Mouse (Mus musculus): ENCODE measurements around the gene Ap3b1. TPM values are rescaled to one million over a fixed set of nuclear protein-coding genes. Genes with fewer than 3 reads are reported as not detected.
A peak's percentile ranks its signal among the peaks of the same experiment; 100 is the strongest.

Ap3b1 gene
- polyA plus RNA-seq, 1 experiment from 2014 or later, result 35.1 TPM

DNA sequence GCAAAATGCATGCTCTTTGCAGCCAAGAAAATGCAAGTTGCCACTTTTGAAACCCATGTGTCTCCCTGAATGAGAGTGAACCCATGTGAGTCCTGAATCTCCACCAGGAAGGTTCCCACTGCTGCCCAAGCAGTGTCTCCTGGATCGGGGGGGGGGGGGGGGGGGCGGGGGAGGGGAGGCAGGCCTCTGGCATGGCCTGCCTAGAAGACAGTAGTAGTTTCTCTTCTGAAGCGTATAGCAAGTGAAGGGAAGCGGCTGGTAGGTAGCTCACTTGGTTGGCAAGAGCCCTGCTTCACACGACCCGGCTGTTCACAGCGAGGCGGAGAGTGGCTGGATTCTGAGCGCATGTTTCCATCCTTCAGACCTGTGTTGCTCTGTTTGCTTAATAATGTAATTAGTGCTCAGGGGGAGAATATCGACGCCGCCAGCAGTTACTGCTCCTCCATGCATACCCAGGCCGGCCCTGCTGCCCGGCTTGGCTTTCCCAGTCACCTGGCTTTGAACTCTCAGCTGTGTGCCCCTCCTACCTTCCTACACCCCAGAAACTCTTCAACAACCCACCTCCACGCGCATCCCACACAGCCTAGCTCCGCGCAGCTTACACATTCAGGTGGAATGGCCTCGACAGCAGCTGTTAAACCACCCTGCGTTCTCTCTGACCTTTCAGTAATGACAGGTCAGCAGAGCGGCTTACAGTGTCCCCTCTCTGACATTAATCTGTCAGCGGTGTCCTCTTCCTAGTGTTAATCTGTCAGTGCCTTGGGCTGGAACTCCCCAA lies 217.8 kb downstream of the Ap3b1 start:
- Histone ChIP-seq H3K27me3 (ENCODE audit: control insufficient read depth, insufficient read depth, low read length) (peaks cover 17% of the 10 kb centered on the region), H3K27ac (ENCODE audit: low read depth, low read length) (no peak overlapping the region), H3K4me3 (ENCODE audit: low read depth, low read length) (no peak overlapping the region), H3K36me3 (ENCODE audit: control insufficient read depth, insufficient read depth, low read length) (no peaks in the 10 kb centered on the region), H3K4me2 (no peak overlapping the region), H3K9me3 (replicated peaks; ENCODE audit: control insufficient read depth, low read length) (no peaks in the 10 kb centered on the region), H3K4me1 (ENCODE audit: control insufficient read depth, insufficient read depth, low read length) (peaks cover 6% of the 10 kb centered on the region; the same call in 1 of the 2 replicates), H3K9ac (ENCODE audit: low read depth, low read length) (no peak overlapping the region)
- 28% methylated on average over 20 of the region's 22 CpGs for WGBS (ENCODE audit: insufficient replicate concordance)
- no peak for ATAC-seq (replicated peaks; ENCODE audit: insufficient number of reproducible peaks, low FRiP score, low TSS enrichment)

DNA sequence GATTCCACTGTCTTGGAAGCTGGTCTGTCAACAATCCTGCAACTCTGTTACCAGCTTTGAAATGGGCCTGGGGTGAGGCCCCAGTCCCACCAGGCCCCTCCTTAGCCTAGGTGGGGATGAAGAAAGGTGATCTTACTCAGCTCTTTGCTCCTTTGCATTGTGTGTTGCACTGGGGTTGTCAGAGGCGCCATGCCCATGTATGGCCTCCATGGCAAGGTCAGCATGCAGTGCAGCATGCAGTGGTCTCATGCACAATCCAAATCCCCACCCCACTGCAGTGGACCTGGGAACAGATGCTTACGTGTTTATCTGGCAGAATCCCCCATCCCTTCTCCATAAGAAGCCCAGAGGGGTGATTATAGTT lies 218.4 kb downstream of the Ap3b1 start:
- 70% methylated on average over 2 of the region's 2 CpGs for WGBS (ENCODE audit: insufficient replicate concordance)
- ATAC-seq (replicated peaks; ENCODE audit: insufficient number of reproducible peaks, low FRiP score, low TSS enrichment), result no peak
- no peaks in the 10 kb centered on the region for H3K36me3 ChIP-seq (ENCODE audit: control insufficient read depth, insufficient read depth, low read length)

DNA sequence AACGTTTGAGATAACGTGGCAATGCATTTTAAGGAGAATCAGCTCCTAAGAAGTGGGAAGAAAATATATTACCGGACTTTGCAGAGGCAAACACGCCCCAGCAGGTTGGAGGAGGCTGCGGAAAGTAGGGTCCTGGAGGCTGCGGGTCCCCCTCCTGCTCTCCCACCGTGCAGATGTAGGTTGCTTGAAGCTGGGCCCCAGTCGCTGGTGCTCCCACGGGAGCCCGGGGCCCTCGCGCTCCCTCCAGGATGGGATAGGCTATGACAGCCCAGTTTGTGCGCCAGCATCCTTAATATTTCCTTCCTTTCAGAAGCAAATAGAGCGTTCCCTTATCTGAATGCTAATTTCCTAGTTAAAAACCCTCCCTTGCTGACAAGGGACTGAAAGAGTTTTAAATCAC lies 236.5 kb downstream of the Ap3b1 start:
- ATAC-seq (replicated peaks; ENCODE audit: insufficient number of reproducible peaks, low FRiP score, low TSS enrichment), result no peak
- H3K27ac ChIP-seq (ENCODE audit: low read depth, low read length), result no peak overlapping the region
- no peaks in the 10 kb centered on the region for H3K36me3 ChIP-seq (ENCODE audit: control insufficient read depth, insufficient read depth, low read length)
- no peak overlapping the region for H3K9ac ChIP-seq (ENCODE audit: low read depth, low read length)
- H3K4me1 ChIP-seq (ENCODE audit: control insufficient read depth, insufficient read depth, low read length), result peaks cover 9% of the 10 kb centered on the region; the same call in 1 of the 2 replicates
- WGBS (ENCODE audit: insufficient replicate concordance), result 6% methylated on average over 14 of the region's 14 CpGs
- peaks cover 49% of the 10 kb centered on the region for H3K27me3 ChIP-seq (ENCODE audit: control insufficient read depth, insufficient read depth, low read length)
- H3K9me3 ChIP-seq (replicated peaks; ENCODE audit: control insufficient read depth, low read length), result no peaks in the 10 kb centered on the region
- H3K4me2 ChIP-seq, result no peak overlapping the region; the same call in 1 of the 2 replicates
- no peak overlapping the region for H3K4me3 ChIP-seq (ENCODE audit: low read depth, low read length)

More for the DNA sequence above, 218.4 kb downstream of the Ap3b1 start:
- H3K4me1 ChIP-seq (ENCODE audit: control insufficient read depth, insufficient read depth, low read length), result peaks cover 6% of the 10 kb centered on the region; the same call in 1 of the 2 replicates
- H3K4me3 ChIP-seq (ENCODE audit: low read depth, low read length), result no peak overlapping the region
- H3K9ac ChIP-seq (ENCODE audit: low read depth, low read length), result no peak overlapping the region
- H3K9me3 ChIP-seq (replicated peaks; ENCODE audit: control insufficient read depth, low read length), result no peaks in the 10 kb centered on the region
- H3K27ac ChIP-seq (ENCODE audit: low read depth, low read length), result no peak overlapping the region
- H3K4me2 ChIP-seq, result no peak overlapping the region
- H3K27me3 ChIP-seq (ENCODE audit: control insufficient read depth, insufficient read depth, low read length), result peaks cover 17% of the 10 kb centered on the region

DNA sequence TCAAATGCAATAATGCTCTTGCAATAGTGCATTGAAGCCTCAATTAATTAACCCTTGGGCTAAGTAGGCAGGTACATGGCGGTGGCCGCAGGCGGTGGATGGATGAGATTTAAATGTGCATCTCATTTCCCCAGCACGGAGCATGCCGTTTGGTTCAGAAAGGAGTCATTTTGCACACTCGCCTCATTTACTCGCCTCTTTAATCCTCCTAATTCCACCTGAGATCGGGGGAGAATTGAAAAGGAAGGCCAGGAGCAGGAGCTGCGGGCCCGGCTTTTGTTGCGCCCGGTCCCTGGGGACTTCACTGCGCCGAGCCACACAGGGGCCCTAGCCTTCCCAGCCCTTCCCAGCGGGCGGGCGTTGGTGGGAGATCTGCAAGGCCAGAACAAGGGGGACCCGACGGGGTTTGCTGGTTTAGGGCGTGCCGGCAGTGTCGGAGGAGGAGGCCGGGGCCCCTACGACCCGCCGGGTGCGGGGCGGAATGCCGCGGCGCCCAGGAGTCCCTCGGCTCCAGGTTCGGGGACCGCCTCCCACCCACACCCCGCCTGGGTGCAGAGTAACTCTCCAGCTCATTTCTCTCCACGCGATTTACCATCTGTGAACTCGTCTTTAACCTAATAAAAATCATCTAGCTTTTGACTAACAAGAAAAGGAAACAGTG lies 237.1 kb downstream of the Ap3b1 start:
- H3K4me3 ChIP-seq (ENCODE audit: low read depth, low read length), result peak overlapping the region; percentile 45
- no peak for ATAC-seq (replicated peaks; ENCODE audit: insufficient number of reproducible peaks, low FRiP score, low TSS enrichment)
- H3K36me3 ChIP-seq (ENCODE audit: control insufficient read depth, insufficient read depth, low read length), result no peaks in the 10 kb centered on the region
- WGBS (ENCODE audit: insufficient replicate concordance), result 1% methylated on average over 36 of the region's 38 CpGs
- no peak overlapping the region for H3K27ac ChIP-seq (ENCODE audit: low read depth, low read length)
- peak overlapping the region; percentile 46; the same call in 1 of the 2 replicates for H3K9ac ChIP-seq (ENCODE audit: low read depth, low read length)
- peaks cover 9% of the 10 kb centered on the region; the same call in 1 of the 2 replicates for H3K4me1 ChIP-seq (ENCODE audit: control insufficient read depth, insufficient read depth, low read length)
- no peaks in the 10 kb centered on the region for H3K9me3 ChIP-seq (replicated peaks; ENCODE audit: control insufficient read depth, low read length)
- H3K27me3 ChIP-seq (ENCODE audit: control insufficient read depth, insufficient read depth, low read length), result peaks cover 49% of the 10 kb centered on the region
- peak overlapping the region; percentile 77 for H3K4me2 ChIP-seq

DNA sequence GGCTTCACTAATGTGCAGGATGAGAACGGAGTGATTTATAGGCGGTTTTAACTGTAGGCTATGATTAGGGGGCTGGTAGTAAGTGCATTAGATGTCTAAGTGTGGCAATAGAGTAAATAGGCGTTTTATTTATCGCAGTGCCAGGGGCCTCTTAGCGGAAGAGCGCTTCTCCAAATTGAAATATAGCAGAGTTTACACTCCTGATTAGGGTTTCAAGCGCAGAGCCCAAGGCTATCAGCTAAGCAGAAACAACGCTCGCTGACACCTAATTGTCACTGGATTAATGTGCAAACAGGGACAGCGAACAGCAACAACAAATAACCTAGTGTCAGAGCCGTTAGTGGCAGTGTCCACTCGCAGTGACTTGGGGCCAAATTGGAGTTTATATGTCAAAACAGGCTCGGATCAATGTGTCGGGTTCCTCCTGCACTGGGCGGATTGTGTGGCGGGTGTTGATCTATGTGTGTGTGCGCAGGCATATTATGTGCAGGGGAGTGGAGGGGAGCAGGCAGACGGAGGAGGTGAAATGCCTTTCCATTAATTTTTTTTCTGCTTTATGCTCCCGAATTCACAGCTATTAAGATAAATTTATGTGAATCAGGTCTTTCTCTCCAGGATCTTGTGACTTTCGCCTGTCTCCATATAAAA lies 237.8 kb downstream of the Ap3b1 start:
- H3K9ac ChIP-seq (ENCODE audit: low read depth, low read length), result no peak overlapping the region
- no peaks in the 10 kb centered on the region for H3K36me3 ChIP-seq (ENCODE audit: control insufficient read depth, insufficient read depth, low read length)
- H3K4me3 ChIP-seq (ENCODE audit: low read depth, low read length), result peak overlapping the region; percentile 45
- peaks cover 9% of the 10 kb centered on the region; the same call in 1 of the 2 replicates for H3K4me1 ChIP-seq (ENCODE audit: control insufficient read depth, insufficient read depth, low read length)
- H3K9me3 ChIP-seq (replicated peaks; ENCODE audit: control insufficient read depth, low read length), result no peaks in the 10 kb centered on the region
- ATAC-seq (replicated peaks; ENCODE audit: insufficient number of reproducible peaks, low FRiP score, low TSS enrichment), result no peak
- no peak overlapping the region for H3K27ac ChIP-seq (ENCODE audit: low read depth, low read length)
- H3K27me3 ChIP-seq (ENCODE audit: control insufficient read depth, insufficient read depth, low read length), result peaks cover 49% of the 10 kb centered on the region
- 12% methylated on average over 20 of the region's 20 CpGs for WGBS (ENCODE audit: insufficient replicate concordance)
- peak overlapping the region; percentile 77 for H3K4me2 ChIP-seq

DNA sequence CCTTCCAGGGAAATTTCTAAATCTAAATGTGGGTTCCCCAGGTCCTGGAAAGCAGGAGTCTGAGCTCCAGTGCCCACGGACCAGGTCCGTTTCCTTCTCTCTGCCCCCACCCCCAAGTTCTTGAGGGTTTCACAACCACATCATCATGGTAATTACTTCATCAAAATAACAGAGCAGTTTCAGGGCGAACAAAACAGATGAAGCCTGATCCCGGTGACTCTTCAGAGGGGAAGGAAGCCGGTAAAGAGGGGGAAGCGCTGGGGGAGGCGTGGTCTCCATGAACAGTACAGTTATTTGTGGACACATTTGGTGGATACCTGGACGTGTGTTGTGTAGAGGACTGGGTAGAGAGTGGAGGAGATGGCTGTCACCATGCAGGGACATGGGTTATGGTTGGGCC lies 241.0 kb downstream of the Ap3b1 start:
- H3K4me1 ChIP-seq (ENCODE audit: control insufficient read depth, insufficient read depth, low read length), result peaks cover 9% of the 10 kb centered on the region; the same call in 1 of the 2 replicates
- no peaks in the 10 kb centered on the region for H3K36me3 ChIP-seq (ENCODE audit: control insufficient read depth, insufficient read depth, low read length)
- WGBS (ENCODE audit: insufficient replicate concordance), result 43% methylated on average over 8 of the region's 8 CpGs
- H3K27ac ChIP-seq (ENCODE audit: low read depth, low read length), result no peak overlapping the region
- H3K4me3 ChIP-seq (ENCODE audit: low read depth, low read length), result no peak overlapping the region
- no peaks in the 10 kb centered on the region for H3K9me3 ChIP-seq (replicated peaks; ENCODE audit: control insufficient read depth, low read length)
- no peak for ATAC-seq (replicated peaks; ENCODE audit: insufficient number of reproducible peaks, low FRiP score, low TSS enrichment)
- no peak overlapping the region for H3K4me2 ChIP-seq
- peaks cover 42% of the 10 kb centered on the region for H3K27me3 ChIP-seq (ENCODE audit: control insufficient read depth, insufficient read depth, low read length)
- H3K9ac ChIP-seq (ENCODE audit: low read depth, low read length), result no peak overlapping the region

DNA sequence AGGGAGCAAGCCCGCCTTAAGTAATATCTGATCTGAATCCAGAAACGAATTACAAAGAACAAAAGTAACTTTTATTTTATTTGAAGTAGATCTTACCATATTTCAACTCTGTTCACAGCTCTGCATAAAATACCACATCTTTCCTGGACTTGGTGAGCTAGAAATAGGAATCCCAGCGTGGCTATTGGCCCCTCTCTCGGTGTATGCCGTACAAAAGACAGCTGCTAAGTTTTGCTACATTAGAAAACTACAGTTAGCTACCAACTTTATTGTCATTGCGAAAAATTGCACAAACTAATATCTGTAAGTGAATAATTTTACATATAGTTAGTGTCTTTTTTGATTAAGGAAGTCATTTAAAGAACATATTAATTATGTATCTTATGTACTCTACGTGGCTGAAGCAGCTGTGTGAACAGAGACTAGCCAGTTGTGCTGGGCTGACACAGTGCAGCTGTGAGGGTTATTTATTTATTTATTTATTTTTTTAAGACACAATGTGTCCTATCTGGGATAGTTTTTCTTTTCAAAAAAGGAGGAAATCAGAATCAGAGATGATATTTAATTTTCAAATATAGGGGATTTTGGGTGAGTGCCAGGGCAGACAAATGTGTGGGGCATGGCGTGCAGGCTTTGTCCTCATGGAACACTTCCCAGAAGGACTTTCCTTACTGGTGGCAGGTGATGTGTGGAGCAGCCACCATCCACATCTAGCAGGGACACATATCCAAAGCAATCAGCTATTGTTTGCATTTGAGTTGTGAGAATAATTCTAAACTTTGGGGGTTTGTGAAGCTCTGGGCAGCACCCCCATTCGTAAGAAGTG lies 248.5 kb downstream of the Ap3b1 start:
- H3K27me3 ChIP-seq (ENCODE audit: control insufficient read depth, insufficient read depth, low read length), result peaks cover 4% of the 10 kb centered on the region
- 76% methylated on average over 9 of the region's 9 CpGs for WGBS (ENCODE audit: insufficient replicate concordance)

DNA sequence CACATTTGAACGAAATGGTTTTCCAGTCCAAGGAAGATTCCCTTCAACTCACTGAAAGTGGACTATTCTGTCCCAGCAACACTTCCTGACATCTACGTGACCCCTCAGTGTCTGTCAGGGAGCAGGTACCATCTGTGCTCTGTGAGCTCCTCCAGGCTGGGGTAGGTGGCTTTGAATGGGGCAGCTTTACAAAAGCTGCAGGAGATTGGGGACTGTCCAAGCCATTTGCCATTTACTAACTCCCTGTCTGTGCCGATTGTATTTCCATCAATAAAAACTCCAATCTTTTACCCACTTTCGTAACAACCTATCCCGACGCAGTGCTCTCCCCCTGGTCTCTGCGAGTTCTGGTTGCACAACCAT lies 249.1 kb downstream of the Ap3b1 start:
- Histone ChIP-seq H3K4me2 (no peak overlapping the region), H3K4me3 (ENCODE audit: low read depth, low read length) (no peak overlapping the region), H3K27ac (ENCODE audit: low read depth, low read length) (no peak overlapping the region), H3K9ac (ENCODE audit: low read depth, low read length) (no peak overlapping the region), H3K4me1 (ENCODE audit: control insufficient read depth, insufficient read depth, low read length) (peaks cover 5% of the 10 kb centered on the region; the same call in 1 of the 2 replicates), H3K9me3 (replicated peaks; ENCODE audit: control insufficient read depth, low read length) (no peaks in the 10 kb centered on the region), H3K27me3 (ENCODE audit: control insufficient read depth, insufficient read depth, low read length) (peaks cover 4% of the 10 kb centered on the region), H3K36me3 (ENCODE audit: control insufficient read depth, insufficient read depth, low read length) (no peaks in the 10 kb centered on the region)
- WGBS (ENCODE audit: insufficient replicate concordance), result 61% methylated on average over 7 of the region's 7 CpGs
- ATAC-seq (replicated peaks; ENCODE audit: insufficient number of reproducible peaks, low FRiP score, low TSS enrichment), result no peak

More for the DNA sequence above, 248.5 kb downstream of the Ap3b1 start:
- no peaks in the 10 kb centered on the region for H3K9me3 ChIP-seq (replicated peaks; ENCODE audit: control insufficient read depth, low read length)
- peaks cover 5% of the 10 kb centered on the region; the same call in 1 of the 2 replicates for H3K4me1 ChIP-seq (ENCODE audit: control insufficient read depth, insufficient read depth, low read length)
- no peak for ATAC-seq (replicated peaks; ENCODE audit: insufficient number of reproducible peaks, low FRiP score, low TSS enrichment)
- H3K4me2 ChIP-seq, result no peak overlapping the region
- no peak overlapping the region for H3K27ac ChIP-seq (ENCODE audit: low read depth, low read length)
- H3K36me3 ChIP-seq (ENCODE audit: control insufficient read depth, insufficient read depth, low read length), result no peaks in the 10 kb centered on the region
- H3K4me3 ChIP-seq (ENCODE audit: low read depth, low read length), result no peak overlapping the region
- H3K9ac ChIP-seq (ENCODE audit: low read depth, low read length), result no peak overlapping the region

All from heart, embryonic 11.5 days (tissue).